Mouse (Mus musculus) liver, embryonic 14.5 days (tissue): ENCODE measurements around the gene Evl. TPM values are rescaled to one million over a fixed set of nuclear protein-coding genes. Genes with fewer than 3 reads are reported as not detected.

Experiments
- ATAC-seq: fragments of 200-750 bp; cut with Nextera tagmentation; 2 replicates; pipeline ENCODE4 v1.8.0; 2017; ENCODE audit warnings: moderate number of reproducible peaks, mild to moderate bottlenecking, moderate library complexity; ENCODE audit not compliant: insufficient read depth
- DNase-seq, 3 experiments: peaks; one replicate each; pipeline ENCODE4 v3.0.0-alpha.2; 2012 to 2013; ENCODE audit warnings: low read depth in 3 of 3, low spot score in 3 of 3
- H3K27ac ChIP-seq: fragments of 300-500 bp; sonication (generic); 2 replicates; pipeline ENCODE4 v1.5.1; 2014; ENCODE audit warnings: moderate library complexity, mild to moderate bottlenecking, control low read depth, inconsistent platforms
- H3K27me3 ChIP-seq: fragments of 300-500 bp; sonication (generic); 2 replicates; pipeline ENCODE4 v1.6.1; 2014; ENCODE audit warnings: mild to moderate bottlenecking, low read length, moderate library complexity; ENCODE audit not compliant: control insufficient read depth, insufficient read depth
- H3K36me3 ChIP-seq: fragments of 300-500 bp; sonication (generic); replicated peaks from 2 replicates; pipeline ENCODE4 v1.6.1; 2014; ENCODE audit warnings: low read depth; ENCODE audit not compliant: control insufficient read depth, insufficient read depth
- H3K4me1 ChIP-seq, 2 experiments: fragments of 200-500 bp in 1 of 2; fragments of 300-500 bp in 1 of 2; sonication (generic) in 1 of 2; replicated peaks; 2 replicates each; pipeline ENCODE4 v1.6.1; 2012 to 2014; ENCODE audit warnings: antibody characterized with exemption in 1 of 2, inconsistent platforms in 1 of 2, low read length in 1 of 2; ENCODE audit not compliant: control insufficient read depth in 2 of 2, insufficient read depth in 2 of 2
- H3K4me2 ChIP-seq: fragments of 300-500 bp; sonication (generic); 2 replicates; pipeline ENCODE4 v1.6.1; 2014; ENCODE audit warnings: low read depth, mild to moderate bottlenecking, control low read depth, moderate library complexity
- H3K4me3 ChIP-seq, 2 experiments: fragments of 200-500 bp in 1 of 2; fragments of 300-500 bp in 1 of 2; sonication (generic) in 1 of 2; 2 replicates each; pipeline ENCODE4 v1.5.1; 2012 to 2014; ENCODE audit warnings: low read depth in 2 of 2, low read length in 2 of 2, mild to moderate bottlenecking in 2 of 2, control low read depth in 1 of 2, inconsistent platforms in 1 of 2, moderate library complexity in 1 of 2; ENCODE audit not compliant: insufficient read depth in 1 of 2
- H3K9ac ChIP-seq: fragments of 300-500 bp; sonication (generic); replicated peaks from 2 replicates; pipeline ENCODE4 v1.6.1; 2014; ENCODE audit warnings: mild to moderate bottlenecking, control low read depth, moderate library complexity
- H3K9me3 ChIP-seq: fragments of 300-500 bp; sonication (generic); 2 replicates; pipeline ENCODE4 v1.6.1; 2016; ENCODE audit warnings: low read length, mixed read lengths; ENCODE audit not compliant: control insufficient read depth
- CTCF ChIP-seq: IDR thresholded peaks from 2 replicates; pipeline ENCODE4 v1.5.1; 2016; ENCODE audit warnings: antibody characterized with exemption, low read depth, control low read depth
- EP300 ChIP-seq: IDR thresholded peaks from 2 replicates; pipeline ENCODE4 v1.6.1; 2016; ENCODE audit warnings: antibody characterized with exemption, low read depth
- WGBS: fragments of 180-500 bp; shearing (Covaris S2); extraction: QIAGEN DNeasy Blood & Tissue Kit; methylation state at CpG from one replicate; pipeline ENCODE4 v1.1.7; 2014; ENCODE audit not compliant: insufficient replicate concordance; 5-methylcytosine and 5-hydroxymethylcytosine counted together
- polyA plus RNA-seq, 2 experiments: library from polyadenylated mRNA; depleted of rRNA in 1 of 2; stranded (reverse) in 1 of 2; unstranded in 1 of 2; fragments of >200 nt; fragmentation: Nextera tagmentation in 1 of 2; extraction: Ambion mirVana in 1 of 2; gene quantifications; 2 replicates each; pipeline versions ENCODE4 v1.2.1 to v1.2.3; 2012 to 2014

Gene Evl
- polyA plus RNA-seq, 2 experiments, result 7.0 to 15.9 TPM

DNA sequence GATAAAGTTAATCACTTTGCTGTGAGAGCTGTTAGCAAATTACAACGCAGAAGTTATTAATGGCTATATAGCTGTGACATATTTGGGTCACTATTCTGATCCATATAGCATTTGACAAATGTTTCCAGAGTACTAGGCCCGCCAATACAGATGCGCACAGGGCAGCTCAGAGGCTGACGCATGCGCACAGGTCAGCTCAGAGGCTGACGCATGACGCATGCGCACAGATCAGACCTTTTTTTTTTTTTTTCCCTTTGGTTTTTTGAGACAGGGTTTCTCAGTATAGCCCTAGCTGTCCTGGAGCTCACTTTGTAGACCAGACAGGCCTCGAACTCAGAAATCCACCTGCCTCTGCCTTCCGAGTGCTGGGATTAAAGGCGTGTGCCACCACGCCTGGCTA lies 39.1 kb upstream of the Evl start:
- TF ChIP-seq EP300 (no peak), CTCF (no peak)
- Histone ChIP-seq H3K27me3 (no peaks in the 10 kb centered on the region), H3K4me1 (no peaks in the 10 kb centered on the region), H3K4me3 (no peak overlapping the region), H3K36me3 (no peaks in the 10 kb centered on the region), H3K4me2 (no peak overlapping the region), H3K9me3 (no peaks in the 10 kb centered on the region), H3K27ac (no peak overlapping the region), H3K9ac (no peak overlapping the region)
- 77% methylated on average over 12 of the region's 12 CpGs for WGBS
- DNase-seq (no peak), ATAC-seq (no peak)

DNA sequence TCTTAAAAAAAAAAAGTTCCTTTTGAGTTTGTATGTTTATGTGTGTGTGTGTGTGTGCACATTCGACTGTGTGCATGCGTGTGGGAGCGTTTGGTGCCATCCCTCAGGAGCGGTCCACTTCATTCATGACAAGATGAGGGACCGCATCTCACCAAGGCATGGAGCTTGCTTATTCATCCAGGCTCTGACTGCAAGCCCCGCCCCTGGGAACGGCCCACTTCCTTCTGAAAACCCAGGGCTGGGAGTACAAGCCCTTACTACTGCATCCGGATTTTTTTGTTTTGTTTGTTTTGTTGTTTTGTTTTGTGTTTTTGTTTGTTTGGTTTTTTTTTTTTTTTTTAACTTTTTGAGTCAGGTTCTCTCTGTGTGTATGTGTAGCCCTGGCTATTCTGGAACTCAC lies 35.1 kb upstream of the Evl start:
- Histone ChIP-seq H3K4me2 (no peak overlapping the region), H3K9me3 (no peaks in the 10 kb centered on the region), H3K4me3 (no peak overlapping the region), H3K27ac (no peak overlapping the region), H3K36me3 (no peaks in the 10 kb centered on the region), H3K27me3 (no peaks in the 10 kb centered on the region), H3K9ac (no peak overlapping the region), H3K4me1 (no peaks in the 10 kb centered on the region)
- DNase-seq (no peak), ATAC-seq (no peak)
- TF ChIP-seq CTCF, result no peak
- TF ChIP-seq EP300, result no peak
- 34% methylated on average over 8 of the region's 8 CpGs for WGBS

- Histone ChIP-seq H3K27me3 (no peaks in the 10 kb centered on the region), H3K9ac (no peak overlapping the region), H3K9me3 (no peaks in the 10 kb centered on the region), H3K4me3 (no peak overlapping the region), H3K36me3 (no peaks in the 10 kb centered on the region), H3K4me1 (no peaks in the 10 kb centered on the region), H3K27ac (no peak overlapping the region), H3K4me2 (no peak overlapping the region)
- TF ChIP-seq CTCF (peak; percentile 73), EP300 (no peak)
- ATAC-seq, result no peak
- no peak for DNase-seq
- WGBS, result 42% methylated on average over 8 of the region's 8 CpGs
Observed at GRCm38 (mm10) chr12:108529214-108529613, 25.3 kb upstream of the Evl start.

- Histone ChIP-seq H3K4me2 (no peak overlapping the region), H3K4me1 (no peaks in the 10 kb centered on the region), H3K9ac (no peak overlapping the region), H3K4me3 (no peak overlapping the region), H3K9me3 (no peaks in the 10 kb centered on the region), H3K36me3 (no peaks in the 10 kb centered on the region), H3K27ac (no peak overlapping the region), H3K27me3 (no peaks in the 10 kb centered on the region)
- no peak for TF ChIP-seq CTCF
- TF ChIP-seq EP300, result no peak
- ATAC-seq (no peak), DNase-seq (no peak)
- WGBS, result 49% methylated on average over 11 of the region's 11 CpGs
Observed at GRCm38 (mm10) chr12:108534484-108534883, 20.0 kb upstream of the Evl start.

DNA sequence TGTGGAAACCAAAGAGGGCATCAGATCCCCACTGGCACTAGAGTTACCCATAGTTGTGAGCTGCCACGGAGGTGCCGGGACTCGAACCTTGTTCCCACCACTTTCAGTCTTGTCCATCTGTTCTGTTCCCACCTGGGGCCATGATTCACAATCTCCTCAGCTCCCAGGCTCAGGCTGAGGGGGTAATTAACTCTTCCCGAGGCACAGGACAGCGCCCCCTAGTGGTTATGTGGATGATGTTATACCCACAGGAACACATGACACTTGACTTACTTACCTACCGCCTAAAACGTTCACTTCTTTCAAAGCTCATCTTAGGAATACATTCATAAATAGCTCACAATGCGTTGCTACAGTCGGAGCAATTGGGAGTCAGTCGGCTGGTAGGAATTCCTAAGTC lies 18.1 kb upstream of the Evl start:
- 55% methylated on average over 10 of the region's 10 CpGs for WGBS

GRCm38 (mm10) chr12:108541088-108541487 lies 13.4 kb upstream of the Evl start:
- H3K4me2 ChIP-seq, result no peak overlapping the region
- H3K27me3 ChIP-seq, result no peaks in the 10 kb centered on the region
- H3K27ac ChIP-seq, result no peak overlapping the region
- ATAC-seq (no peak), DNase-seq (no peak)
- no peaks in the 10 kb centered on the region for H3K4me1 ChIP-seq
- no peak overlapping the region for H3K4me3 ChIP-seq
- no peaks in the 10 kb centered on the region for H3K36me3 ChIP-seq
- H3K9me3 ChIP-seq, result no peaks in the 10 kb centered on the region
- 17% methylated on average over 6 of the region's 6 CpGs for WGBS
- no peak overlapping the region for H3K9ac ChIP-seq
- no peak for TF ChIP-seq EP300
- peak; percentile 82 for TF ChIP-seq CTCF

More for the DNA sequence above, 18.1 kb upstream of the Evl start:
- Histone ChIP-seq H3K4me2 (no peak overlapping the region), H3K27me3 (no peaks in the 10 kb centered on the region), H3K4me1 (no peaks in the 10 kb centered on the region), H3K9ac (no peak overlapping the region), H3K27ac (no peak overlapping the region), H3K36me3 (no peaks in the 10 kb centered on the region), H3K4me3 (no peak overlapping the region), H3K9me3 (no peaks in the 10 kb centered on the region)
- DNase-seq (no peak), ATAC-seq (no peak)
- TF ChIP-seq EP300, result no peak
- TF ChIP-seq CTCF, result peak; percentile 80
